Mouse (Mus musculus): ENCODE data around the gene Pheta2.

DNA sequence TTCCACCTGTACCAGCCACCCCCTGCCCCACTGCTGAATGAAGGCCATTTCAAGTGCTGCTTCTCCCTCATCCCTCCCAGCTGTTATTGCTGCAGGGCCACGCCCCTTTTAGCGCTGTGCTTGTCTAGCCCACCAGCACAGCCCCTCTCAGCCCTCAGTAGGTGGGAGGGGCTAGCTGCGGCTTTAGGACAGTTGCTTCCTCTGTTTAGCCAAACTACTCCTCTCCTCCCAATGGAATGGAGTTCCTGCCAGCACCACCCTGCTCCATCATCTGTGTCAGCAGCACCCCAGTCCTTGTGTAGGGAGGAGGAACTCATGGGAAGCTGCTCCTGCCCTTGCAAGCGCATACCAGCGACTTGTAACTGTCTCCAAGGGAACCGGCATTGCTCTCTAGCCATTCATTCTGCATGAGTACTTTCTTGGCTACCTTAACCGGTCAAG is 45.5 kb upstream of the Pheta2 start:
- TF ChIP-seq CTCF (IDR thresholded peaks at IDR 0.05; ENCODE audit: low read depth, low read length) (no peak), POLR2A (IDR thresholded peaks at IDR 0.05; ENCODE audit: borderline replicate concordance, low read depth, low read length) (no peak)
